Comparison of ENCODE assay signal across 29 mouse cellular contexts in genomic region chr9:110788169-110788568, GRCm38 (mm10). TPM values are rescaled to one million over a fixed set of nuclear protein-coding genes. Genes with fewer than 3 reads are reported as not detected.
"Had no signal": no experiment of that assay in that cellular context is flagged by ENCODE, and none has a peak within 500 bp of the region (broad histone marks: within the 10 kb centered on the region; RNA-seq: fewer than 3 reads in every experiment).

No protein-coding gene starts in this region.

- ATAC-seq: midbrain, embryonic 13.5 days; midbrain, embryonic 16.5 days had no signal

- H3K4me2 ChIP-seq: kidney, embryonic 15.5 days; liver, embryonic 13.5 days; midbrain, embryonic 13.5 days; neural tube, embryonic 13.5 days had no signal

- H3K9me3 ChIP-seq: kidney, embryonic 15.5 days; liver, embryonic 13.5 days; midbrain, embryonic 10.5 days; midbrain, embryonic 13.5 days; neural tube, embryonic 13.5 days had no signal

- H3K9ac ChIP-seq: kidney, embryonic 15.5 days; liver, embryonic 13.5 days; midbrain, embryonic 13.5 days; neural tube, embryonic 13.5 days had no signal

- DNase-seq: kidney, adult 8-10 months; kidney, postnatal 14 days; liver, embryonic 13.5 days; lung, adult 2 months; lung, postnatal 36 days; thymus, adult 18-20 months; thymus, postnatal 36 days had no signal

- H3K27ac ChIP-seq: kidney, embryonic 15.5 days; liver, embryonic 13.5 days; midbrain, embryonic 10.5 days; midbrain, embryonic 13.5 days; neural tube, embryonic 13.5 days had no signal

- H3K4me1 ChIP-seq: kidney, embryonic 15.5 days; liver, embryonic 13.5 days; midbrain, embryonic 10.5 days; midbrain, embryonic 13.5 days; neural tube, embryonic 13.5 days had no signal

- H3K4me3 ChIP-seq: kidney, embryonic 15.5 days; liver, embryonic 13.5 days; megakaryocyte, embryonic 14.5 days; midbrain, embryonic 10.5 days; midbrain, embryonic 13.5 days; myocyte; neural tube, embryonic 13.5 days had no signal

- H3K27me3 ChIP-seq: kidney, embryonic 15.5 days; liver, embryonic 13.5 days; midbrain, embryonic 13.5 days; neural tube, embryonic 13.5 days had no signal

- H3K36me3 ChIP-seq: kidney, embryonic 15.5 days; liver, embryonic 13.5 days; midbrain, embryonic 10.5 days; midbrain, embryonic 13.5 days; neural tube, embryonic 13.5 days had no signal

RNA-seq across cellular contexts. Expression of gene Prss42, which starts 9.8 kb away (rescaled TPM):
- total RNA-seq: layer of hippocampus, adult 8-10 months; layer of hippocampus, postnatal 14 days; left cerebral cortex, postnatal 25 days; liver, adult 2 months; monocyte, adult 5-6 weeks; neutrophil, adult 5-6 weeks had no signal
- polyA plus RNA-seq: kidney, embryonic 15.5 days; large intestine, adult 2 months; limb, embryonic 11.5 days; limb, embryonic 14.5 days; liver, adult 2 months; liver, embryonic 13.5 days; liver, embryonic 16.5 days; lung, adult 2 months; lung, embryonic 16.5 days; midbrain, embryonic 10.5 days; midbrain, embryonic 13.5 days; midbrain, embryonic 16.5 days; myocyte; neural tube, embryonic 13.5 days; small intestine, adult 2 months; spleen, adult 2 months; stomach, embryonic 16.5 days; urinary bladder, adult 2 months had no signal

RNA-seq across cellular contexts. Expression of gene Prss44, which starts 25.6 kb away (rescaled TPM):
- total RNA-seq: layer of hippocampus, adult 8-10 months; layer of hippocampus, postnatal 14 days; left cerebral cortex, postnatal 25 days; liver, adult 2 months; monocyte, adult 5-6 weeks; neutrophil, adult 5-6 weeks had no signal
- polyA plus RNA-seq: kidney, embryonic 15.5 days; large intestine, adult 2 months; limb, embryonic 11.5 days; limb, embryonic 14.5 days; liver, adult 2 months; liver, embryonic 13.5 days; liver, embryonic 16.5 days; lung, adult 2 months; lung, embryonic 16.5 days; midbrain, embryonic 10.5 days; midbrain, embryonic 13.5 days; midbrain, embryonic 16.5 days; myocyte; neural tube, embryonic 13.5 days; small intestine, adult 2 months; spleen, adult 2 months; stomach, embryonic 16.5 days; urinary bladder, adult 2 months had no signal

RNA-seq across cellular contexts. Expression of gene Prss43, which starts 38.3 kb away (rescaled TPM):
- total RNA-seq: liver, adult 2 months; monocyte, adult 5-6 weeks; neutrophil, adult 5-6 weeks had no signal
- polyA plus RNA-seq: kidney, embryonic 15.5 days; large intestine, adult 2 months; limb, embryonic 11.5 days; limb, embryonic 14.5 days; liver, adult 2 months; liver, embryonic 13.5 days; liver, embryonic 16.5 days; lung, adult 2 months; lung, embryonic 16.5 days; midbrain, embryonic 10.5 days; midbrain, embryonic 13.5 days; midbrain, embryonic 16.5 days; myocyte; neural tube, embryonic 13.5 days; small intestine, adult 2 months; spleen, adult 2 months; stomach, embryonic 16.5 days; urinary bladder, adult 2 months had no signal

RNA-seq across cellular contexts. Expression of gene Pth1r, which starts 41.2 kb away (rescaled TPM):
- total RNA-seq: monocyte, adult 5-6 weeks; neutrophil, adult 5-6 weeks had no signal

RNA-seq across cellular contexts. Expression of gene Prss45, which starts 46.2 kb away (rescaled TPM):
- total RNA-seq: liver, adult 2 months; monocyte, adult 5-6 weeks; neutrophil, adult 5-6 weeks had no signal
- polyA plus RNA-seq: kidney, embryonic 15.5 days; large intestine, adult 2 months; limb, embryonic 11.5 days; limb, embryonic 14.5 days; liver, adult 2 months; liver, embryonic 13.5 days; liver, embryonic 16.5 days; lung, adult 2 months; lung, embryonic 16.5 days; midbrain, embryonic 10.5 days; midbrain, embryonic 13.5 days; myocyte; neural tube, embryonic 13.5 days; small intestine, adult 2 months; spleen, adult 2 months; stomach, embryonic 16.5 days; urinary bladder, adult 2 months had no signal
